Mouse (Mus musculus) adrenal gland, adult (tissue): ENCODE data around the gene Olfr930.

Experiments used
- DNase-seq, 2 experiments: peaks; one replicate each; pipeline ENCODE4 v3.0.0; 2022 to 2023; ENCODE audit warnings: low spot score in 1 of 2; ENCODE audit not compliant: inconsistent age in 2 of 2

The Olfr930 gene

DNA sequence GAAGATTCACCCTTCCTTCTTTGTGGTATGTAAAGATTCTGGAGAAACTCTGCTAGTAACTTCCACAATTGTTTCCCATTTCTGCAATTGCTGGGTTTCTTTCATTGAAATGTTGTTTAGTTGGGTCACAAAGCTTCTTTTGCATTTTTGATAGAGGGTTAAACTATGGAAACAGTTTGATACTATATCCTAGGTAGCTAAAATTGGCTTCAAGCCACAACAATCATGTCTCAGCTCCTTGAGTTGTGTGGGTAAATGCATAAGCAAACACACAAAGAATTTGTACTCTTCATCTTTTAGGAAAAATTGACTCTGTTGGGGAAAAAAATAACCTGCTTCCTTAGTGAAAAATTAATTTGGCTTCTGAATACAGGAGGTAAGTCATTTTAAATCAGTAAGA is at the start of gene Olfr930:
Olfr930 (plus strand) TSS at position 301 of the 400 bp plus-strand sequence.
- DNase-seq: no peak

DNA sequence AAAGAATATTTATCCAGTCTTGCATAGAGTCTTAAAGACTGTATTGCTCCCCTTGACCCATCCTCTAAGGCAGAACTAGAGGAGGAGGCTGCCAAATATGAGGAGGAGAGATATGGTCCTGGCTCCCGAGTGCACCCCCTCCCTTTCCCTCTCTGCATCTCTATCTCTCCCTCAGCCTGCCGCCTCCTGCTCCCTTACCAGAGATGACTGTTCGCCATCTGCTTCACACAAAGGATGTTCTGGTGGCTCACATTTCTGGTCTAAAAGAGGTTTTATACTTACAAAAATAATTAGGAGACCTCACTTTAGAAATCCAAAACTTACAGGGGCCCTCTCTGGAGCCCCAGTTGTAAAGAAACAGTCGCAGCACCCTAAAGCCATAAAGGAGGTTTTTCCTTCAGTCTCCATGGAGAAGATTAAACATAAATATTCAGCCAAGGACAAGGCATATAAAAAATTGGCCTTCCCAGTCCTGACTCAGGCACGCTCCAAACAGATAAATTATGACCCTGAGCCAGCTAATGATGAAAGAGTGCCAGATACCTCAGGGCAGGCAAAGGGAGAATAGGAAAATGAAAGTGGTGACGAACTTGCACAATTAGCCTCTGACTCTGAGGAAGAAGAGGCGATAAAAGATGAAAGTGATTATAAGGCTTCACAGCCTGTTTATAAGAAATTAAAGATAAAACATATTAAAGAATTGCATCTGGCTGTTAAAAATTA is 24.0 kb downstream of the Olfr930 start:
- peak; percentile 61 to 92 for DNase-seq

DNA sequence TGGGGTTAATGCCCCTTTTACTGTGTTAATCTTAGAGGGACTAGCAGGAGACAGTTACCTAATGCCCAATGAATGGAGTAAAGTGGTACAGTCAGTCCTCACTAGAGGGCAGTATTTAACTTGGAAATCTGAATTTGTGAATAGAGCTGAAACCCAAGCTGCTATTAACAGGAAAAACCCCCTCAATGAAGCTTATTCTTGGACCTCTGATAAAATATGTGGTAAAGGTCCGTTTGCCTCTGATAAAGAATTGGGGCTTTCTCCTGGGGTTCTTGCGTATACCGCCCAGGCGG is 24.5 kb downstream of the Olfr930 start:
- no peak for DNase-seq

DNA sequence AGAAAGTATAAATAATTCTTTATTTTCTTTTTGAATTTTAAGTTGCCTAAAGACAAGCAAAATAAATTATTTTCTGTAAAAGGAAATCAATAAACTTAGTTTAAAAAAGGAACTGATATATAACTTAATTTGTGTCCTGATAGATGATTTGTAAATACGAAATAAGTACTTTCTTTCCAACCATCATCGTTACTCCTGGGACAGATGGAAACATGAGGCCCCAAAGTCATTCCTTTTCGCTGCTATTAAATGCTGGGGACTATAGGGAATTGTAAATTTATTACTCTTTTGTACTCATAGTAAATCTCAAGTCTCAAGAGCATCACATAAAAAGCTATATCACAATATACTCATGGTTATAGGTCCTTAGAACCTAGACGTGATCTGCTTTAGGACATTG is 42.4 kb downstream of the Olfr930 start, which contains the start of gene Olfr933:
Olfr933 (plus strand) TSS at position 301 of the 400 bp plus-strand sequence.
- DNase-seq: no peak
